17 mouse cellular contexts compared by ENCODE assay signal in the genomic region with DNA sequence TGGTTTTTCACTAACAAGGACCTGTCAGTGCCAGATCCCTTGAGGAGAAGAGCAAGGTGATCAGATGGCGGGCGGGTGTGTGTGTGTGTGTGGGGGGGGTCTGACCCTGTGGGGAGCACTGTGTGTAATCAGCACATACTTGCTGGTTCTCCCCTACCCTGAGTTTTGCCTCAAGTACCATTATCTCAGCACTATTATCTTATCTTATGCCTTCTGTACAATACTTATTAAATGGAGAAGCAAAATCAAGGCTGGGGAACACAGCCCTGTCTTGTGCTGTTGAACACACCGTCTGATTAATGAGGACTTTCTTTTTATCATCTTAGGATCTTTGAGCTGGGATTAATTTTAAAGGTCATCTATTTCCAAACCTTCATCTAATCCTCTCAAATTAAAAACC. TPM values are rescaled to one million over a fixed set of nuclear protein-coding genes. Genes with fewer than 3 reads are reported as not detected.
DNase-seq lines count a peak whose midpoint lies in the region; TF ChIP-seq lines count a peak whose summit lies in the region.
"Had no signal": no experiment of that assay in that cellular context is flagged by ENCODE, and none has a peak within 500 bp of the region (broad histone marks: within the 10 kb centered on the region; RNA-seq: fewer than 3 reads in every experiment).

No protein-coding gene starts in this region.

- TF ChIP-seq RAD21 in MEL (IDR thresholded peaks at IDR 0.05; ENCODE audit: low read depth, low read length): no peak

- peaks cover 0 to 13% of the 10 kb centered on the region in 2 experiments; a peak in 2 of 4 replicates for H3K36me3 ChIP-seq in MEL (ENCODE audit: control insufficient read depth in 1 of 2, insufficient read depth in 2 of 2, low read length in 2 of 2)
- H3K36me3 ChIP-seq: G1E had no signal

- no peak overlapping the region for H3K27ac ChIP-seq in MEL (ENCODE audit: control insufficient read depth, low read depth, low read length)

- no peak for DNase-seq in MEL (ENCODE audit: low read depth, low spot score)
- DNase-seq in T-cell, adult 2 months (ENCODE audit: low spot score): no peak
- DNase-seq: adrenal gland, adult 2 months; adrenal gland, adult 8-10 months; adrenal gland, postnatal 10 days; adrenal gland, postnatal 14 days; adrenal gland, postnatal 25 days; adrenal gland, postnatal 36 days; B cell, adult 2 months; cerebellum, adult 11 months; cerebellum, adult 11-12 months; cerebellum, adult 18-20 months; cerebellum, adult 2 months; cerebellum, adult 8-10 months; cerebellum, adult 9-10 months had no signal

- H3K4me3 ChIP-seq in MEL (ENCODE audit: control insufficient read depth in 1 of 2, insufficient read depth in 1 of 2, low read depth in 2 of 2, low read length in 2 of 2): no peak overlapping the region

- TF ChIP-seq CTCF in MEL (IDR thresholded peaks at IDR 0.05 in 2 of 3, conservative IDR thresholded peaks at IDR 0.05 in 1 of 3; ENCODE audit: control insufficient read depth in 1 of 3, insufficient read depth in 1 of 3, low read depth in 2 of 3, low read length in 3 of 3, poor library complexity in 1 of 3, severe bottlenecking in 1 of 3): no peak

- H3K9me3 ChIP-seq in MEL (replicated peaks; ENCODE audit: insufficient read depth, low read length): no peaks in the 10 kb centered on the region
- H3K9me3 ChIP-seq: G1E had no signal

- TF ChIP-seq EP300 in MEL (IDR thresholded peaks at IDR 0.05; ENCODE audit: low read depth in 1 of 2, low read length in 2 of 2): peak in 1 of 2 experiments; percentile 35; a peak in 1 of 4 replicates

- no peak overlapping the region for H3K9ac ChIP-seq in MEL (ENCODE audit: control insufficient read depth, low read depth, low read length, poor library complexity, severe bottlenecking)

- no peak for TF ChIP-seq POLR2A in MEL (IDR thresholded peaks at IDR 0.05; ENCODE audit: control insufficient read depth in 1 of 2, insufficient read depth in 1 of 2, low read depth in 1 of 2, low read length in 2 of 2, poor library complexity in 1 of 2)

- H3K27me3 ChIP-seq in MEL (ENCODE audit: control insufficient read depth in 1 of 2, insufficient read depth in 2 of 2, low read length in 2 of 2): no peaks in the 10 kb centered on the region
- H3K27me3 ChIP-seq: Patski had no signal

- H3K79me2 ChIP-seq in MEL (ENCODE audit: control insufficient read depth, insufficient read depth, low read length, poor library complexity): 0 out of 2 replicates have a peak, but pooled peaks cover 1% of the 10 kb centered on the region

- peaks cover 2 to 16% of the 10 kb centered on the region in 2 experiments; a peak in 3 of 4 replicates for H3K4me1 ChIP-seq in MEL (ENCODE audit: control insufficient read depth in 1 of 2, insufficient read depth in 2 of 2, low read length in 2 of 2)

TF ChIP-seq in MEL, 35 proteins besides CTCF, POLR2A, EP300 and RAD21:
- TF ChIP-seq USF2 (IDR thresholded peaks at IDR 0.05; ENCODE audit: borderline replicate concordance in 1 of 2, insufficient read depth in 1 of 2, low read depth in 1 of 2, low read length in 2 of 2) (no peak), GATA1 (IDR thresholded peaks at IDR 0.05; ENCODE audit: low read depth, low read length) (peak; percentile 80), MAX (IDR thresholded peaks at IDR 0.05; ENCODE audit: low read length) (no peak), MYC (IDR thresholded peaks at IDR 0.05; ENCODE audit: low read depth, low read length) (no peak), RCOR1 (IDR thresholded peaks at IDR 0.05; ENCODE audit: low read depth, low read length) (peak; percentile 76; the same call in 1 of the 2 replicates), MAZ (IDR thresholded peaks at IDR 0.05; ENCODE audit: low read depth, low read length) (no peak), TCF12 (IDR thresholded peaks at IDR 0.05; ENCODE audit: low read depth, low read length) (peak; percentile 44; the same call in 1 of the 2 replicates)

RNA-seq across cellular contexts. Expression of gene Mfap3, which starts 52.6 kb away (rescaled TPM):
- total RNA-seq in MEL (2012; rRNA removed): 18.6 and 21.2 TPM in 2 replicates
- 10 to 100 TPM in 1 of 2 experiments, not detected in 1; 22.7 TPM for polyA plus RNA-seq in MEL (2012; ENCODE audit: insufficient read depth in 1 of 2, insufficient read length in 2 of 2, low read depth in 1 of 2, low replicate concordance in 2 of 2, missing spikeins in 1 of 2)

RNA-seq across cellular contexts. Expression of gene Fam114a2, which starts 52.6 kb away (rescaled TPM):
- total RNA-seq in MEL (2012; rRNA removed): 39.5 and 40.7 TPM in 2 replicates
- polyA plus RNA-seq in MEL (2012; ENCODE audit: insufficient read depth in 1 of 2, insufficient read length in 2 of 2, low read depth in 1 of 2, low replicate concordance in 2 of 2, missing spikeins in 1 of 2): 10 to 100 TPM in 1 of 2 experiments, not detected in 1; 42.3 TPM
